Mouse (Mus musculus) CD4-positive, CD25-positive, alpha-beta regulatory T cell, adult 4 months (primary cell): Measurements from ENCODE around the gene Tiam1. TPM values are rescaled to one million over a fixed set of nuclear protein-coding genes. Genes with fewer than 3 reads are reported as not detected.
A peak's percentile ranks its signal among the peaks of the same experiment; 100 is the strongest.

Experiments
- ATAC-seq: one replicate; pipeline ENCODE4 v1.8.0; 2017
- polyA plus RNA-seq, 2 experiments: library from polyadenylated mRNA; unstranded; fragments of 100-300 nt; shearing (Covaris generic); gene quantifications; one replicate each; pipeline ENCODE4 v1.2.1; 2017

Tiam1 gene
- polyA plus RNA-seq, 2 experiments from 2014 or later: 53.3 to 54.6 TPM

DNA sequence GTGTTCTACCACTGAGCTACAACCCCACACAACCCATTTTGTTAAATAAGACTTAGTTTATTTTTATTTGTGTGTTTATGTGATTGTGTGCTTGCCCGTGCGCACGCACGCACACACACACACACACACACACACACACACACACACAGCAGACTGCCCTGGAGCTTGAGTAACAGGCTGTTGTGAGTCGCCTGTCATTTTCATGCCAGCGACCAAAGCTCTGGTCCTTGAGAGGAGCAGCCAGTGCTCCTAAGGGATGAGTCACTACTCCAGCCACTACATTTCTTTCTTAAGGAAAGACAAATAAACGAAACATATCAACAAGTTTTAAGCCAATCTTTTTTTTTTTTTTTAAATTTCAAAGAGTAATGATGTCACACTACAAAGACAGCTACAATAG lies 236.7 kb downstream of the Tiam1 start:
- no peak for ATAC-seq

DNA sequence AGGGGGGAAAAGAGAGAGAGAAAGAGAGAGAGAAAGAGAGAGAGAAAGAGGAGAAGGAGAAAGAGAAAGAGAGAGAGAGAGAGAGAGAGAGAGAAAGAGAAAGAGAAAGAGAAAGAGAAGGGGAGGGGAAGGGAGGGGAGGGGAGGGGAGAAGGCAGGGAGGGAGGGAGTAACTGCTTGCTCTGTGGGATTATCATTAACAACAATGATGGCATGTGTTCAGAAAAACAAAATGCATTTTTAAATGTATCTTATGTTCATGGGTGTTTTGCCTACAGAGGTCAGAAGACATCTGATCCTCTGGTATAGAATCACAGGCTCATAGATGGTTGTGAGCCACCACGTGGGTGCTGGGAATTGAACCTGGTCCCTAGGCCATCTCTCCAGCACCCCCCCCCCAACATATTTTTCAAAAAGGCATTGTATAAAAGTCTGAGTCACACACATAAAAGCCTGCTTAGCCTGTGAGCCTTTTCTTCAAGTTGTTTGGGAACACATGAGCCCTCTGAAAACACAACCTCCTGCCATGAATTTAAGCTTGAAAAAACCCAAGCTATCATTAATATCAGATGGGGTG lies 237.8 kb downstream of the Tiam1 start:
- peak; percentile 78 for ATAC-seq

DNA sequence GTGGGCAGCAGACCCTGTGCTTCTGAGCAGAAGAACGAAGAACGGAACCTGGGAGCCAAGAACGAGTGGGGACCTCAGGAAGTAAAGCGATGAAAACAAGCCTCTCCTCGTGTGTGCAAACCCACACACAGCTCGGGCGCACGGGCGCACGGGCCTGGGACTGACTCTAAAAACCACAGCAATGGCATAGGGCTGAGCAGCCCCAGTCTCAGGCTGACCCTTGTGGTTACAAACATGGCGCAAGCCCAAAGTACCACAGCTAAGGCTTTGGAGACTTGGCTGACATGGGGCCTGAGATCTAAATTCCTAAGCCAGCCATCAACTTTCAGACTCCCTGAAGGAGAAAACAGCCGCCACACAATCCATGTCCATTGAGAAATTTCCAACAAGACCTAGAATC lies 239.4 kb downstream of the Tiam1 start:
- peak; percentile 24 for ATAC-seq

DNA sequence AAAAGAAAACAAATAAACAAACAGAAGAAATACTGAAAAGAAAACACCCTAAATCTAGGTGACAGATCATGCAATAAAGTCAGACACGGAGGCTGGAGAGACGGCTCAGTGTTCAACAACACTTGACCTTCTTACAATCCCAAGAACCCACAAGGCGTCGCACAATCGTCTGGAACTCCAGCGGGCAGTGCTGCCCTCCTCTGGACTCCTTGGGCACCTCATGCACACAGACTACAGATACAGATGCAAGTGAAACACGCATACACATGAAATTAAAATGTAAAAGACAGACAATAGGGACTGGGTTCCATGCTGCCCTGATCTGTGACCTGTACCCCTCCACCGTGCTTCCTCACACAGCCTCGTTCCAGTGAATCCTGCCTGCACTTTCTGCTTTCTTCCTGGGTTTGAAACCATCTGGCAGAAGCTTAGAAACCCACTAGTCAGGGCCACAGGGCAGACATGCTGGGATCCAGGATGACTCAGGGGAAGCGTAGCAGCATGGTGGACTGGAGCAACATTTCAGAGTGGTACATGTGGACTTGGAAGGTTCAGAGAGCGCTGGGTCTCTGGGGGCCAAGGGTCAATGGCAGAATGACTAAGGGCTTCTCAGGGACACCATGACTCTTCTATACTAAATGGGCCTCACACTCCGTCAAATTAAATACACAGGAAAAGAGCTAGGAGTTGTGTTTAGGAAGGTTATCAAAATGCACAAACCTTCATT lies 240.8 kb downstream of the Tiam1 start:
- no peak for ATAC-seq

DNA sequence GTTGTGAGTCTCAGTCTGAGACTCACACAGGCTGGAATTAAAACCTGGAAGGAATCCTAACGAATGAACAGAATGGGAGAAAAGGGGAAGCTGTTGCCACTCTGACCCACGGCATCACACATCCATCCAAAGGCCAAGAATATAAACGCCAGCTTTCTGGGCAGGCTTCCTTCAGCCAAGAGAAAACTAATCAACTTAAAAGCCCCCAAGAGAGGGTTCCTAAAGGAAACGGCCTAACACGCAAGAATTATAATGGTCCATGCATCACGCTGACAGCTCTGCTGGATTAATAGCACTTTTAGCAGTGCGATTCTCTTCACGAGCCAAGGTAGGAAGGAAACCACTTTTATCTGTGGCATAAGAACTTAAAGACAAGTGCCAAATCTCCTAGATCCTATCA lies 242.9 kb downstream of the Tiam1 start:
- ATAC-seq: no peak

DNA sequence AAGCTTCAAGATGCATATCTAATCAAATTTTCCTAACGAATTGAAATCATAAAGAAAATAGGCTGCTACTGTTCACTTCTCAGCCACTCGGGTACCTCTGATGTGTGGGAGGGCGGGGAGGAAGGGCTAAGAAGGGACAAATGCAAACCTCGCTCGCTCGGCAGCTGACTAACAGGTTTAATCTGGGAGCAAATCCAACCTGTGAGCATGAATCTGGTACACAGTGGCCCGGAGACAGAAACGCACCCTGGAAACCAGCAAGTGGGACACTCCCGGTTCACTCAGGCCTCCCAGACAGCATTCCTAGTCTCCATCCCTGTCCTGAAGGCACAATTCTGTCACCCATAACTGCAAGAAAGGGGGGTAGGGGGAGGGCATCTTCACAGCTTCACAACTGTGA lies 244.4 kb downstream of the Tiam1 start:
- ATAC-seq: no peak

DNA sequence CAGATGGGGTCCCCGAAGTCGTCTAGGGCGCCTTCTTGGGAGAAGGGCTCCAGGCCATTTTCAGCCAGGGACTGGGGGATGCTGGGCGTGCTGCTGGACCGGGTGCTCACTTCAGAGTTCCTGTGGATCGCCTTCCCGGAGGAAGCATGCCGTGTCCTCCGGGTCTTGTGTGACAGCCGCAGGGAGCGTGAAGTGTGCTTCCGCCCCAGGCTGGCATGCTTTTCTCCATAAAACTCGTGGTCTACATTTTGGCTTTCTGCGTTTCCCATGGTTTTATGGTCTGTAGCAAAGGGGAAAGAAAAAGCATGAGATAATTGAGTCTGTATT lies 245.3 kb downstream of the Tiam1 start:
- ATAC-seq: no peak

DNA sequence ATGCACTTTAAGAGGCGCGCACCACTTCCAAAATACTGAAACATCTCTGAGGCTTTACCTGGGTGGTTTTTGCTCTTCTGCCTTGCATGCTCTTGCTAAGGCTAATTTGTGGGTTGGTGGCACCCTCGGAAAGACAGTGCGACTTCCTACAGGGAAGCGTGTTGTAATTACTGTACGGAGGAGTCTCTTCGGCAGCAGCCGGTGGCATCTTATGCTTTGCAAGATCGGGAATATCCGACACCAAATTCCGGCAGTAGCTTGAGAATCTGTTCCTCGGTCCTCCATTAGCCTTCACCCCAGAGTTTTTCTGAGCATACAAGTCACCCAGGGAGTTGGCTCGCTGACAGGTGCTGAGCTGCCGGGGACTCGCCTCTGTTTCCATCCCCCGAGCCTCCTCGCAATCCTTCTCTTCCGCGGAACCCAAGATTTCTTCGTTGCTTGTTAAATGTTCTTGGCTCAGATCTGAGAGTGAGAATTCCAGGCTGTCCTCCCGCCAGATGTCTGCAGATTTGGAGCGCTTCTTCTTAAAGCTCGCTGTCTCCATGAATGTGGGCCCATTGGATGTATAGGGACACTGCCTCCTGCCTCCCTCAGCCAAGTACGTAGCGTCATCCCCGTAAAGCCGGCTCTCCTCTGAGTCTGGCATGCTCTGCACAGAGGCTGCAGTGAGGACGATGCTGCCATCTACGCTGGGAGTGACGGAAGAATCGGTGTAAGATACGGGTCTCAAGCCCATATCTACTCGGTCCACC lies 245.8 kb downstream of the Tiam1 start:
- ATAC-seq: no peak

DNA sequence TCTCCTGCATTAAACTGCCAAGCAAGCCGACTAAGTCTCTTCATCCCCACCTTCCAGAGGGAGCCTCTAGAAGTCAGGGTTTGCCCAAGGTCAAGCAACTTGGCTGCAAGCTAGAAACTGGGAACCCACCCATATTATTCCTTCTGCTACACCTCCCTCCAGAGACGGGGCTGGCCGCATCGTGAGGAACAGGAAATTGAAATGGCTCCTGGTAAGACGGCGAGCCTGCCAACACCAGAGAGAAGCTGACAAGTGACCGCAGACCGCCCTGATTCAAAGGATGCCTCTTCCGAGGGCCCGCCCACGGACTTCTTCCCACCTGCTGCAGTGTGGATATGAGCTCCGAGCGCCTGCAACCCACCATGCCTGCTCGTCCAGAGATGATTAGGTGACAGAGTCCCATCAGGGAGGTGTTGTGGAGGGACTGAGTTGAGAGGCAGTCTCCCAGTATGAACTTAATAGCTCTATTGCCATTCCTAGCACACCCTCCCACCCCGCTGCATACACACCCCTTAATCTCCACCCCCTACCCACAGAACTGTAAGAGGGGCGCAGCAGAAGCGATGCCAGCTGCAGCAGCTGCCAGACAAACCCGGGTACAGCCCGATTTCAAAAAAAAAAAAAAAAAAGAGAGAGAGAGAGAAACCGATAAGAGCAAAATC lies 246.6 kb downstream of the Tiam1 start:
- ATAC-seq: no peak

DNA sequence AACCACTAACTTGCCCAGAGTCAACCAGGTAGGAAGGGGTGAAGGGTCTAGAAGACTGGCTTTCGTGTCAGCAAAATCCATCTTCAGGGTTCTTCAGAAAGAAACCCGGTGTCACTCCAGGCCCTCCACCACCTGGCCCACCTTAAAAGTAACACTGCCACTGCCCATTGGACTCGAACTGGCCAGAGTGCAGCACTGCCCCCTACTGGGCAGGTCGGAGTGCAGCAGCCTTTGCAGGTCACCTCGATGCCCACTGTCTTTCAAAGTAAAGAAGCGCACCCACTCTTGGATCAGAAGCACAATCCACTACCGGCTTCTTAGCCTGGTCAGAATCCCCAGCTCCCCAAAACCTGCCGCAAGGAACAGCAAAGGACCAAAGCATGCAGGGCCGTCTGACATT lies 247.2 kb downstream of the Tiam1 start:
- peak; percentile 49 for ATAC-seq

DNA sequence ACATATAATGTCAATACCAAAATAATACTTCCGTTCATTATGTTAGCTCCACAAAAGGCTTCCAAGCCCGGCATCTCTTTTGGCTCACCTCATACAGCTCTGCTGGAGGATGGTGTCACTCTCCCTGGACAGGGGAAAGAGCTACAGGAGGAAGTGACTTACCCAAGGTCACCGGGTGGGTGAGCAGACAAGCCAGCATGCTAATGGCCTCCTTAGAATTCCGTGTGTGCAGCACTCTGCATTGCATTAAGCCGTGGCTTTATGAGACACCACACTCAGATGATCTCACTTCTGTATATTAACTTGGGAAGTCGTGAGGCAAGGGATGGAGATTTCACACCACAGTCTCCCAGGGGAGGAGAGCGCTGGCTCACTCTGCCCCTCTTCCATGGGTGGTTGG lies 248.3 kb downstream of the Tiam1 start:
- ATAC-seq: no peak

DNA sequence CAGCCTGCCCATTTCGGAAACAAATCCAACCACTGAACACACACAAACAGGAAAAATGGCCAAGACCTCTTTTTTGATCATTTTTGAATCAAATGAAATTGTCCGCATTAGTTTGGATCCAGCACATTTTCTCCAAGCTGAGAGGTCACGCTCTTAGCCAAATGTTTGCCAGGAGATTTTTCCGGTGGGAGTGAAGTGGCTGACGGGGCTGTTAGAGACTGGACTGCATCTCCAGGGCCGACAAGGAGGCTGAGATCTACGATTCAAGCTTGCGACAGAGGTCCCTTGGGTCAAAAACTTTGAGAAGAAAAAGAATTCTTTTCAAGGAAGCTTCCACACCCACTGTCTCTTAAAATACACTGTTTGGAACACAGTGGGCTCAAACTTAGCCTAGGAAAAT lies 248.8 kb downstream of the Tiam1 start:
- no peak for ATAC-seq

DNA sequence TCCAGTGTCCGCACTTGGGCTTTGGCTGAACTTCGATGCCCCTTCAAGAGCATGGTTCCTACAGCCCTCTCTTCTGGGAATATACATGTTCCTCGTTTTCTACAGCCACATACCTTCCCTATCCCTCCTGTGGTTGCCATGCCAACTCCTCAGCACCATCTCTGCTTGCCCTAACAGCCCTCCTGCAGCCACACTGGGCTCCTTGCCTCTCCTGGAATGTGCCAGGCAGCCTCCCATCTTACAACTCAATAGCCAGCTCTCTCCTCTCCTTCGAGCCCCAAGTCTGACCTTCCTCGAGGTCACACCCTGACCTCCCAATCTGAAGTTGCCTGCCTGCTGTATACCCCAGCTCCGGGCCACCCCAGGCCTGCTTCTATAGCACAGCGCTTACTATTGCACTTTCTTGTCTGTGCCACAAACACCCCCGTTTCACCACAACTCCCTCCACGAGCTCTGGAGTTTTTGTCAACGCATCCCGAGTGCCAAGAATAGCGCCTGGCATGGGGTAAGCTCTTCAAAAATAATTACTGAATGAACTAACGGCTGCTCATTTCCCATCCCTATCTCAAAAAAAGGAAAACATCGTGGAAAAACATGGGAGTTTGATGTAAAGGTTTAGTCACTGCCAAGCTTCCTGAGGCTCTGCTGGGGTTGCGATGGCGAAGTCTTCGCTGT lies 252.9 kb downstream of the Tiam1 start:
- no peak for ATAC-seq

DNA sequence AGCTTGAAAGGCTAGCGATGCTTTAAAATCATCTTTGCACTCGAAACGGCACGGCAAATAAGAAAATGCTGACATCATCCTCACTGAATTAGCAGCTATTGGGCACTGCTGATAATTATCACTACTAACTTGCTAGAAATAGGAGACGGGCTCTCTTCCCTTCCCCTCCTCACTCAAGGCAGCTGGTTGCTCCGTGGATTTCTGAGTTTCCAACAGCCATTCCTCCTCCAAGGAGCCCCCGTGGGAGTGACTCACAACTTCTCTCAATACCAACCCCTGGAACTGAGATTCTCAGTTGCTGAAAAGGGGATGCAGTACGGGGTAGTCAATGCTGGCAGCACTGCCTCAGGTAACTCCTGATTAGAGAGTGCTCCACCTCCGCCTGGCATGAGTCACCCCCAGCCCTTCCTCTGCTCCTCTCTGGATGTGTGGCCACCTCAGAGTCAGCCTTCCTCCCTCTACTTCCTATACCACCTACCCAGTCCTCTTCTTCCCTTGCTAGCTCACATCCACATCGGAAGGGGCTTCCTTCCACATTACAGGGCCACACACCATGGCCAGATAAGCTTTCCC lies 253.6 kb downstream of the Tiam1 start:
- ATAC-seq: no peak

DNA sequence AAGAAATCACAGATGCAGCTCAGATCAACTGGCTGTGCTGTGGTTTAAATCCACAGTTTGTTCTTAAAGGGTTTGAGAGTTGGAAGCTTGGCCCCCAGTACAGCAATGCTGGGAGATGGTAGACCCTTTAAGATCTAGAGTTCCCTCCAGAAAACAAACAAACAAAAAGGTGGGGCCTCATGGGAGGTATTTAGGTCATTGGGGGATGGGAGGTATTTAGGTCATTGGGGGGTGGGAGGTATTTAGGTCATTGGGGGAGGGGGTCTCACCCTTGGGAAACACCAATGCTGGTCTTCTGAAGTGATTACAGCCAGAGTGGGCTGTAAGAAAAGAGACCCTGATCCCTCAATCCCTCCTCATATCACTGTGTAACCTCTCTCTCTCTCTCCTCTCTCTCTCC lies 257.0 kb downstream of the Tiam1 start:
- no peak for ATAC-seq

DNA sequence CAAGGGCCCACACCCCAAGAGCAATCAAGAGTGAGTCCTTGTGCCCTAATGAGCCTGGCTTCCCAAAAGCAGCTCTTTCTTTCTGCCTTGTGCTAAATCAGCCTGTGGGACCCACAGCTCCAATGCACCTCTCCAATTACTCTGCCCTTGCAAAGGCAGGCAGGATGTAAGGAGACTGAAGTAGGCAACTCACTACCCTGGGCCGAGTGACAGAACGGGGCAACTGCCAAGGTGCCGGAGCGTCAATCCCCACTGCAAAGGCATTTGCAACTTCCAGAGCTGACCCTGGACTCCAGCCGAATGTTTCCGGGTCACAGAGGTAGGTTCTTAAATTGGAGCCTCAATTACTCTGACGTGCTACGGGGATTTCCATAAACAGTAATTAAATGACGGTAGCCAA lies 257.9 kb downstream of the Tiam1 start:
- ATAC-seq: no peak

DNA sequence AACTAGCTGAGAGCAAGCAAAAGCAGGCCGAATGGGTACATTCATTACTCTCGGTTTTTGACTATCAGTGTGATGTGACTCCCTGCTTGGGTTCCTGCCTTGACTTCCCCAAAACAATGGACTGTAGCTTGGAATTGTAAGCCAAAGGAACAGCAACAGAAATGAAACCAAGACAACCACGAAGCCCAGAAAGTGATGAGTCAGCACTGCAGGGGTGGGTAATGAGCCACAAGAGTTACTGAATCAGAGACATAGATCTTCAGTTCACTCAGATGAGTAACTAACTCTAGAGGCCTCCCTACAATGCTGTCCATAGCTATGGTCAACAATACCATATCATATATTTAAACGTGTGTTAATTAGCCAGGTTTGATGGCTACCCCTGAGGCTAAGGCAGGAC lies 259.7 kb downstream of the Tiam1 start:
- no peak for ATAC-seq

DNA sequence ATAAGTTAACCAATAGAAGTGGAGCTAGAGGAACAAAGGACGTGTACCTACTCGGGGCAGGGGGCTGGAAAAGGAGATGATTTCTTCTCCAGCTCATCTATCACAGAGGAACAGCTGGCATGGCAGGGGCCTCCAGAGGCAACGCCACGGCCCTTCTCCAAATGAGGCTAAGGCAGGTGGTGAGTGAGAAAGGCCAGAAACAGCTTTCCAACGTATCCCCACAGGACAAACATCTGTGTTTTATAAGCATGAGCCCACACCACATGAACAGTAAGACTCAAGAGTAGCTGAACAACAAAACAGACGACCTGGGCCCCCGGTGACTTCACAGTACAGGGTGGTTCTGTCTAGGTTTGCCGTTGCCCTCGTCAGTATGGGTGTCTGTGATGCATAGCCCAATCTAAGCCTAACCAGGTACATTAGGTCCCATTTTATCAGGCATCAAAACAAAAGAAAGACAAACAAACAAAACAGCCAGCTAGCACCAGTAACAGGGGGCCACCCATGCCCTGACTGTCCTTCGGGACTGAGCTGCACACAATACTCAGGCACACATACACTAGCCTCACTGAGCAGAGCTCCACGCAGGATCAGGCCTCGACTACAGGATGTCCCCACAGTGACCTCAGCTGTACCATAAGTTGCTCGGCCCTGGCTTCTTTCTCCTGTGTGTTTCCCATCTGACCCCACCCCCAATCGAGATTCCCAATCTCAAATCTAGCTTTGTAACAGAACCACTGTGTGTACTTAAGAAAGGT lies 260.9 kb downstream of the Tiam1 start:
- no peak for ATAC-seq

DNA sequence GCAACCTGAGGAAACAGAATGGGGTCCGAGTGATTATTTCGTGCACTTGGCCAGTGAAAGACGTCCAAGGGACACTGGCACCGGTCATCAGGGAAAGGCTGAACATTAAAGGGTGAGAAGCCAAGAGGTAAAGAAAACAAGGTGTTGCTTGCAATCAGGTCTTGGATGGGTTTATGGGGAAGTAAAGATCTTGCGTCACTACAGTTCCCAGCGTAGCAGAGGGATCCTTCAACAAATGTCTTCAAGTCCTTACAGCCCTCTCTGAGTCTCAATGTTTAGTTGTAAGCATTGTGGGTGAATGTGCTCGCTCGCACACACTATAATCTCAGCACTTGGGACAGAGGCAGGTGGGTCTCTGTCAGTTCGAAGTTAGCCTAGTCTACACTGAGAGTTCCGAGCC lies 266.4 kb downstream of the Tiam1 start:
- ATAC-seq: no peak

DNA sequence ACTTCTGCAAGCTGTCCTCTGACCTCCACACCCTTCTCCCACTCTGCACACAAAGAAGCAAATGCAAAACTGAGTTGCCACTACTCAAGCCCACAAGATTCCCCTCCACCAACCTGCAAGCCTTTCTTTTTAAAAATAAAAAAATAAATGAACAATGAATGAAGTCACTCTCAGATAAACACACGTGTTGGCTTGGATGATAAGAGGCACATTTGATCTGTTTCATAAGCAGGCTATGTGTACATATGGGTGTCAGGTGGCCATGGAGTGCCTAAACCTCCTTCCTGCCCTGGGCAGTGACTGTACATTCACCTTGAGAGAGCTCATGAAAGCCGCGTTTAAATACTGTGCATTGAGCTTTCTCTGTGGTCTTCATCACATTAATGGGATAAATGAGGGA lies 267.5 kb downstream of the Tiam1 start:
- no peak for ATAC-seq

DNA sequence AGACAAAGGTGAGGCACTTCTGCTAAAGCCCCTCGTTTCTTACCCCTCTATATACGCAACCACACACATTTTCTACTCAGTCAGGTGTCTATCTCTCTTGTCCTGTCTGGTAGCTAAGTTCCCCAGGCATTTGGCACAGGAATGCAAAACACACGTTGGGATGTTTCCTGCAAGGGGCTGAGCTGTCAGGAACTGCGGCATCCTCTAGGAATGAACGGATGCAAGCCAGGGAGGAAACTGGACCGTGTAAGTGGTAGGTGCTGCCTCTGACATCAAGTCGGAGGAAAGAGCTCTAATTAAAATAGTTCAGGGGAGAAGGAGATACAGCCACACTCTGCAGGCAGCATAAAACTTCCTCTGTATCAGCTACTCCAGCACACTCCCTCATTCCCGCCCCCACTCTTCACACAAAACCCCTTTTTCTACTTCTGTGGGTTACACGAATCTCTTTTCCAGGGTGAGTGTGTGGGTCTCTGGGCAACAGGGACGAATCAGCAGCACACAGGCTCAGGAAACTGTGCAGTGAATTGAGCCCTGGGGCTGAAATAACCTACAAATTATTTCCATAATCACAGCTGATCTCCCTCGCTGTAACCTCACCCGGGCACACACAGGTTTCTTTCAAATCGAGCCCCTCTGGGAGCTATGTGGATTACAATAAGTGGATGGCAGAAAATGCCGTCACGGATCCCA lies 269.4 kb downstream of the Tiam1 start:
- ATAC-seq: no peak
